Mouse (Mus musculus) NIH3T3 (cell line): ENCODE data around the gene Agfg1.
"Not testable (repeated sequence)": the region's sequence is repeated elsewhere in the genome, so short reads cannot be mapped to it uniquely, and the experiment has no call there.

ENCODE experiments used
- DNase-seq: peaks from one replicate; pipeline ENCODE4 v3.0.0-alpha.2; 2012; ENCODE audit warnings: low read depth

The Agfg1 gene

GRCm38 (mm10) chr1:82905886-82906285, 66.6 kb downstream of the Agfg1 start:
- no peak for DNase-seq

GRCm38 (mm10) chr1:82913025-82913424, 73.7 kb downstream of the Agfg1 start, which contains the start of gene A030005L19Rik:
Gene A030005L19Rik, plus strand, starts transcription at chr1:82913325.
- DNase-seq = peak; percentile 37

- DNase-seq = not testable (repeated sequence)
These were observed 74.2 kb downstream of the Agfg1 start for GRCm38 (mm10) chr1:82913434-82913833.

GRCm38 (mm10) chr1:82924650-82925049, 85.4 kb downstream of the Agfg1 start, which contains the start of gene A030014E15Rik:
Gene A030014E15Rik, plus strand, starts transcription at chr1:82924917.
- DNase-seq = no peak

- not testable (repeated sequence) for DNase-seq
These were observed 91.3 kb downstream of the Agfg1 start for GRCm38 (mm10) chr1:82930558-82930957.

- DNase-seq = not testable (repeated sequence)
These were observed 92.0 kb downstream of the Agfg1 start, which contains the start of gene Gm6217 for GRCm38 (mm10) chr1:82931326-82931725. Gene Gm6217, minus strand, starts transcription at chr1:82931399.

GRCm38 (mm10) chr1:82938666-82939065, 99.4 kb downstream of the Agfg1 start:
- no peak for DNase-seq

- DNase-seq = not testable (repeated sequence)
These were observed 103.2 kb downstream of the Agfg1 start for GRCm38 (mm10) chr1:82942505-82942904.

GRCm38 (mm10) chr1:82943295-82943694, 104.0 kb downstream of the Agfg1 start, which contains the start of gene A030003K21Rik:
Gene A030003K21Rik, minus strand, starts transcription at chr1:82943388.
- not testable (repeated sequence) for DNase-seq

GRCm38 (mm10) chr1:82946029-82946428, 106.7 kb downstream of the Agfg1 start:
- not testable (repeated sequence) for DNase-seq

GRCm38 (mm10) chr1:82948601-82949000, 109.3 kb downstream of the Agfg1 start:
- no peak for DNase-seq
